Mouse (Mus musculus): ENCODE measurements at regions not wholly inside any gene's neighbourhood (a gene's known extent, or its start where the extent isn't known, plus 50 kb on each side); places are given as distances from the start of the nearest gene placed in this dataset.

GRCm38 (mm10) chr8:126656554-126657260 is 62.9 kb upstream of the Irf2bp2 start:
- DNase-seq (ENCODE audit: extremely low read depth) = no peak

GRCm38 (mm10) chr8:126655565-126655964 is 61.8 kb upstream of the Irf2bp2 start:
- H3K4me1 ChIP-seq (ENCODE audit: control insufficient read depth in 1 of 2, insufficient read depth in 2 of 2) = peaks cover 0 to 9% of the 10 kb centered on the region in 2 experiments; a peak in 2 of 4 replicates
- H3K9ac ChIP-seq (ENCODE audit: insufficient read depth, low read depth) = no peak overlapping the region
- H3K4me3 ChIP-seq (replicated peaks in 1 of 3; ENCODE audit: low read depth in 2 of 3, low read length in 2 of 3, poor library complexity in 1 of 3) = no peak overlapping the region
- no peak overlapping the region for H3K27ac ChIP-seq (ENCODE audit: insufficient read depth, low read depth)
- H3K36me3 ChIP-seq (replicated peaks in 1 of 2; ENCODE audit: control insufficient read depth in 1 of 2, insufficient read depth in 1 of 2, low read length in 1 of 2) = no peaks in the 10 kb centered on the region
- dilution Hi-C loops (cut with MboI; ENCODE audit: extremely low pct_ligation_motif_present, extremely low pct_unique_long_range_greater_than_20kb, low sequenced_read_pairs) (no loop called here), in situ Hi-C loops (cut with MboI; ENCODE audit: low pct_ligation_motif_present, low pct_unique_long_range_greater_than_20kb, low sequenced_read_pairs) (no loop called here)
- DNase-seq (ENCODE audit: extremely low read depth) = no peak
- no peaks in the 10 kb centered on the region for H3K27me3 ChIP-seq (replicated peaks)
- H3K4me2 ChIP-seq (ENCODE audit: insufficient read depth, low read depth, poor library complexity, severe bottlenecking) = no peak overlapping the region
- no peaks in the 10 kb centered on the region for H3K9me3 ChIP-seq (replicated peaks; ENCODE audit: low read length)
- TF ChIP-seq KAT2A (IDR thresholded peaks at IDR 0.05; ENCODE audit: insufficient replicate concordance, low read length) (no peak), RAD21 (IDR thresholded peaks at IDR 0.05; ENCODE audit: low read depth, low read length) (no peak), ZKSCAN1 (IDR thresholded peaks at IDR 0.05; ENCODE audit: borderline replicate concordance, low read depth, low read length) (no peak), USF2 (conservative IDR thresholded peaks at IDR 0.05; ENCODE audit: low read depth, low read length) (no peak), HCFC1 (IDR thresholded peaks at IDR 0.05; ENCODE audit: low read depth, low read length) (no peak), NRF1 (IDR thresholded peaks at IDR 0.05; ENCODE audit: low read depth, low read length) (no peak), SIN3A (IDR thresholded peaks at IDR 0.05; ENCODE audit: low read length) (no peak), ETS1 (conservative IDR thresholded peaks at IDR 0.05; ENCODE audit: low read depth, low read length) (no peak), CHD1 (IDR thresholded peaks at IDR 0.05; ENCODE audit: low read depth, low read length) (no peak), ZNF384 (IDR thresholded peaks at IDR 0.05; ENCODE audit: low read depth, low read length) (no peak), SMC3 (IDR thresholded peaks at IDR 0.05; ENCODE audit: low read depth, low read length) (no peak), RCOR1 (conservative IDR thresholded peaks at IDR 0.05; ENCODE audit: low read depth, low read length) (no peak), IRF4 (IDR thresholded peaks at IDR 0.05; ENCODE audit: low read depth, low read length) (no peak), TBP (conservative IDR thresholded peaks at IDR 0.05; ENCODE audit: low read depth, low read length) (no peak), MAX (IDR thresholded peaks at IDR 0.05; ENCODE audit: low read length) (no peak)
- H3K79me2 ChIP-seq (replicated peaks; ENCODE audit: control insufficient read depth, extremely low read depth, insufficient read depth, poor library complexity, severe bottlenecking) = no peaks in the 10 kb centered on the region

More at GRCm38 (mm10) chr8:126656554-126657260, 62.9 kb upstream of the Irf2bp2 start:
- H3K27ac ChIP-seq (ENCODE audit: insufficient read depth, low read depth) = no peak overlapping the region
- H3K79me2 ChIP-seq (replicated peaks; ENCODE audit: control insufficient read depth, extremely low read depth, insufficient read depth, poor library complexity, severe bottlenecking) = no peaks in the 10 kb centered on the region
- no peaks in the 10 kb centered on the region for H3K9me3 ChIP-seq (replicated peaks; ENCODE audit: low read length)
- TF ChIP-seq GABPA (IDR thresholded peaks at IDR 0.05; ENCODE audit: insufficient replicate concordance, low read depth, low read length) (no peak), PAX5 (IDR thresholded peaks at IDR 0.05; ENCODE audit: low read length) (no peak), MAZ (IDR thresholded peaks at IDR 0.05; ENCODE audit: low read depth, low read length) (no peak), E2F4 (IDR thresholded peaks at IDR 0.05; ENCODE audit: insufficient replicate concordance, low read depth, low read length) (no peak), MAFK (IDR thresholded peaks at IDR 0.05; ENCODE audit: insufficient replicate concordance, low read length) (no peak), POLR2AphosphoS2 (IDR thresholded peaks at IDR 0.05; ENCODE audit: low read depth, low read length) (no peak), ZKSCAN1 (IDR thresholded peaks at IDR 0.05; ENCODE audit: borderline replicate concordance, low read depth, low read length) (no peak), KAT2A (IDR thresholded peaks at IDR 0.05; ENCODE audit: insufficient replicate concordance, low read length) (no peak), TCF12 (IDR thresholded peaks at IDR 0.05; ENCODE audit: low read depth, low read length) (no peak), USF1 (IDR thresholded peaks at IDR 0.05; ENCODE audit: low read depth, low read length) (no peak), IRF4 (IDR thresholded peaks at IDR 0.05; ENCODE audit: low read depth, low read length) (no peak), POLR2A (IDR thresholded peaks at IDR 0.05; ENCODE audit: low read depth, low read length) (no peak), RAD21 (IDR thresholded peaks at IDR 0.05; ENCODE audit: low read depth, low read length) (no peak), MAX (IDR thresholded peaks at IDR 0.05; ENCODE audit: low read length) (no peak), EP300 (IDR thresholded peaks at IDR 0.05; ENCODE audit: low read length) (no peak), BHLHE40 (IDR thresholded peaks at IDR 0.05; ENCODE audit: low read depth, low read length) (no peak), MXI1 (IDR thresholded peaks at IDR 0.05; ENCODE audit: low read depth, low read length) (no peak), UBTF (IDR thresholded peaks at IDR 0.05; ENCODE audit: low read depth, low read length) (no peak), ELF1 (IDR thresholded peaks at IDR 0.05; ENCODE audit: low read depth, low read length) (no peak)
- no peak overlapping the region for H3K4me2 ChIP-seq (ENCODE audit: insufficient read depth, low read depth, poor library complexity, severe bottlenecking)
- dilution Hi-C loops (cut with MboI; ENCODE audit: extremely low pct_ligation_motif_present, extremely low pct_unique_long_range_greater_than_20kb, low sequenced_read_pairs) (no loop called here), in situ Hi-C loops (cut with MboI; ENCODE audit: low pct_ligation_motif_present, low pct_unique_long_range_greater_than_20kb, low sequenced_read_pairs) (no loop called here)
- H3K9ac ChIP-seq (ENCODE audit: insufficient read depth, low read depth) = no peak overlapping the region
- H3K4me3 ChIP-seq (replicated peaks in 1 of 3; ENCODE audit: low read depth in 2 of 3, low read length in 2 of 3, poor library complexity in 1 of 3) = no peak overlapping the region
- no peaks in the 10 kb centered on the region for H3K27me3 ChIP-seq (replicated peaks)
- H3K4me1 ChIP-seq (ENCODE audit: control insufficient read depth in 1 of 2, insufficient read depth in 2 of 2) = peaks cover 0 to 9% of the 10 kb centered on the region in 2 experiments; a peak in 2 of 4 replicates
- H3K36me3 ChIP-seq (replicated peaks in 1 of 2; ENCODE audit: control insufficient read depth in 1 of 2, insufficient read depth in 1 of 2, low read length in 1 of 2) = no peaks in the 10 kb centered on the region
